In the genomic region with DNA sequence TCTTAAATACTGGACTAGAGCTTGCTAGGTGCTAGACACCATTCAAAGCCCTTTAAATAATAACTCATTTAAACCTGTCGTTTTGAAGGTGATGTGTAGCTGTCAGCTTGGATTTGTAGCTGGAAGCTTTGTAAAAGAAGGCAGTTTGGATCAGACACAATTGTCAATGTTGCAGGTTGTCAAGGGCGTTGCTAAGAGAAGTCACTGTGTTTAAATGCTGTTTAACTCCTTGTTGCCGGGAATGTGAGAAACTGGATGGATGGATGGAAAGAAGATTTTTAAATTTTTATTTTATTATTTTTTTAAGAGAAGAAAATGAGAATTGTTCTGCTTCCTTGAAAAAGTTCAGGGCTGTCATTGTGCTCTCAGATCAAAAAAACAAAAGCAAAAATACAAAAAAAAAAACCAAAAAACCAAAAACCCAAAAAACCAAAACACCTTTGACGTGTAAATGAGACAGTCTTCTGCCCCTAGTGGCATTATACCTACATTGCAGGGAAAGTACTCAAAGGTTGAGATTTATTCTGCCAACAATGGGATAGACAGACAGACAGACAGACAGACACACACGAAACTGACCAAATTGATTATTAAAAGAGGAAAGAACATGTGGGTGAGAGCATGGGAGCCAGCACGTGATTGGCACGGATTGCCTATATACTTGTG, we compare ENCODE assay signal across 11 mouse cellular contexts.
DNase-seq lines count a peak whose midpoint lies in the region; ATAC-seq and TF ChIP-seq lines count a peak whose summit lies in the region.
"Had no signal": no experiment of that assay in that cellular context is flagged by ENCODE, and none has a peak within 500 bp of the region (broad histone marks: within the 10 kb centered on the region; RNA-seq: fewer than 3 reads in every experiment).

No protein-coding gene starts in this region.

- peak overlapping the region; percentile 5; the same call in 1 of the 2 replicates for H3K27ac ChIP-seq in layer of hippocampus, adult 2 months
- peak overlapping the region; percentile 65 for H3K27ac ChIP-seq in hindbrain, embryonic 14.5 days
- H3K27ac ChIP-seq: limb, embryonic 10.5 days had no signal

- WGBS in hindbrain, embryonic 14.5 days, result 43% methylated on average over 7 of the region's 7 CpGs

- peak overlapping the region; percentile 0; the same call in 1 of the 2 replicates for H3K4me3 ChIP-seq in layer of hippocampus, adult 2 months
- no peak overlapping the region for H3K4me3 ChIP-seq in hindbrain, embryonic 14.5 days (replicated peaks; ENCODE audit: low read length)
- H3K4me3 ChIP-seq: limb, embryonic 10.5 days had no signal

- no peak for DNase-seq in layer of hippocampus, adult 2 months (ENCODE audit: low spot score in 2 of 2)
- no peak for DNase-seq in layer of hippocampus, postnatal 25 days (ENCODE audit: extremely low spot score in 1 of 2, low spot score in 1 of 2)
- DNase-seq in A20 (ENCODE audit: low read depth, low spot score) (peak; percentile 33), ES-CJ7 (ENCODE audit: low read depth, low spot score) (peak; percentile 69)
- peak; percentile 51 for DNase-seq in hindbrain, embryonic 14.5 days (ENCODE audit: low spot score)
- DNase-seq in adrenal gland, postnatal 25 days, result no peak
- no peak for DNase-seq in left cerebral cortex, postnatal 4 days
- DNase-seq in right cerebral cortex, postnatal 10 days (ENCODE audit: low spot score in 2 of 2), result no peak
- DNase-seq: cerebellum, adult 9-11 months; kidney, adult 8-10 months had no signal

- peaks cover 33% of the 10 kb centered on the region for H3K4me1 ChIP-seq in hindbrain, embryonic 14.5 days (replicated peaks; ENCODE audit: control insufficient read depth, insufficient read depth, low read length)

- intact Hi-C loops in left cerebral cortex, postnatal 4 days (cut with DNase I), result no loop called here

- no peak overlapping the region for H3K9ac ChIP-seq in hindbrain, embryonic 14.5 days

- peak overlapping the region; percentile 17; the same call in 1 of the 2 replicates for H3K4me2 ChIP-seq in hindbrain, embryonic 14.5 days (replicated peaks)

- H3K36me3 ChIP-seq in hindbrain, embryonic 14.5 days (replicated peaks; ENCODE audit: control insufficient read depth, insufficient read depth), result no peaks in the 10 kb centered on the region
- H3K36me3 ChIP-seq: limb, embryonic 10.5 days had no signal

- no peaks in the 10 kb centered on the region for H3K9me3 ChIP-seq in hindbrain, embryonic 14.5 days (ENCODE audit: control insufficient read depth, low read length)
- H3K9me3 ChIP-seq: limb, embryonic 10.5 days had no signal

- no peaks in the 10 kb centered on the region for H3K27me3 ChIP-seq in hindbrain, embryonic 14.5 days (ENCODE audit: control insufficient read depth, insufficient read depth, low read length)

- TF ChIP-seq CTCF in layer of hippocampus, adult 2 months (conservative IDR thresholded peaks at IDR 0.05), result peak; percentile 72

- ATAC-seq in hindbrain, embryonic 14.5 days (ENCODE audit: low FRiP score), result no peak

Comparison
In these comparisons a context has a peak if more than half of its experiments do, and no peak if none do; other contexts are left out.
1. DNase-seq: peak in A20 (single experiment), ES-CJ7 (single experiment) and hindbrain, embryonic 14.5 days (single experiment); none in layer of hippocampus, adult 2 months (0 of 2), layer of hippocampus, postnatal 25 days (0 of 2), adrenal gland, postnatal 25 days (single experiment), left cerebral cortex, postnatal 4 days (single experiment) and right cerebral cortex, postnatal 10 days (0 of 2).